Mouse (Mus musculus) cortical plate, adult 2 months (tissue): Measurements from ENCODE around the gene Rora. TPM values are rescaled to one million over a fixed set of nuclear protein-coding genes. Genes with fewer than 3 reads are reported as not detected.

Experiments used
- H3K27ac ChIP-seq: fragments of 200-500 bp; 2 replicates; pipeline ENCODE4 v1.5.1; 2012; ENCODE audit warnings: low read length, control low read depth, inconsistent platforms; ENCODE audit not compliant: insufficient read depth
- H3K4me1 ChIP-seq: fragments of 200-500 bp; 2 replicates; pipeline ENCODE4 v1.6.1; 2011; ENCODE audit warnings: low read length; ENCODE audit not compliant: control insufficient read depth, insufficient read depth
- H3K4me3 ChIP-seq: fragments of 200-500 bp; 2 replicates; pipeline ENCODE4 v1.5.1; 2011; ENCODE audit warnings: mild to moderate bottlenecking, low read length, control low read depth; ENCODE audit not compliant: insufficient read depth
- CTCF ChIP-seq: fragments of 200-500 bp; IDR thresholded peaks from 2 replicates; pipeline ENCODE4 v1.5.1; 2011; ENCODE audit warnings: mild to moderate bottlenecking, control low read depth, low read length; ENCODE audit not compliant: insufficient read depth; ENCODE audit errors: extremely low read depth
- POLR2A ChIP-seq: fragments of 200-500 bp; IDR thresholded peaks from 2 replicates; pipeline ENCODE4 v1.6.1; 2011; ENCODE audit warnings: mild to moderate bottlenecking, low read length, control low read depth; ENCODE audit not compliant: insufficient read depth; ENCODE audit errors: extremely low read depth
- polyA plus RNA-seq: library from polyadenylated mRNA; depleted of rRNA; stranded (reverse); fragments of >200 nt; gene quantifications from 2 replicates; pipeline ENCODE4 v1.2.3, GENCODE M21; 2012

Rora gene
- polyA plus RNA-seq, 1 experiment, result 23.6 TPM

DNA sequence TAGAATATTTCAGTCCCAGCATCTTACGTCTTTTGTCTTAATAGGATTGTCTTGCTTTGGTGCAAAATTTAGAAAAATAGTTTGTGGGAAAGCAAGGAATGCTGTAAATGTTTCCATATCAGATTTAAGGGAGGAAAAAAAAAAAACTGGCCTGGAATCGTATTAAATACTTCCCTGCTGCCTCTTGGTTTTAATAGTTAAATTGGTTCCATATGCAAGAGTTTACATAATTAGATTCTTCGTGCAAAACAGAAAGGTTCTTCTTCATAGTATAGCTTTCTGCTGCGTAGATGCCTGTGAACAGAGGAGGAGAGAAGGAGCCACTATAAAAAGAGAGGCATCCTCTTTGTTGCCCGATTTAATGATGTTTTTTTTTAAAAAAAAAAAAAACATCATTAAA lies 638.8 kb downstream of the Rora start:
- TF ChIP-seq POLR2A (no peak), CTCF (no peak)
- no peak overlapping the region for H3K27ac ChIP-seq
- no peak overlapping the region for H3K4me3 ChIP-seq
- no peaks in the 10 kb centered on the region for H3K4me1 ChIP-seq

DNA sequence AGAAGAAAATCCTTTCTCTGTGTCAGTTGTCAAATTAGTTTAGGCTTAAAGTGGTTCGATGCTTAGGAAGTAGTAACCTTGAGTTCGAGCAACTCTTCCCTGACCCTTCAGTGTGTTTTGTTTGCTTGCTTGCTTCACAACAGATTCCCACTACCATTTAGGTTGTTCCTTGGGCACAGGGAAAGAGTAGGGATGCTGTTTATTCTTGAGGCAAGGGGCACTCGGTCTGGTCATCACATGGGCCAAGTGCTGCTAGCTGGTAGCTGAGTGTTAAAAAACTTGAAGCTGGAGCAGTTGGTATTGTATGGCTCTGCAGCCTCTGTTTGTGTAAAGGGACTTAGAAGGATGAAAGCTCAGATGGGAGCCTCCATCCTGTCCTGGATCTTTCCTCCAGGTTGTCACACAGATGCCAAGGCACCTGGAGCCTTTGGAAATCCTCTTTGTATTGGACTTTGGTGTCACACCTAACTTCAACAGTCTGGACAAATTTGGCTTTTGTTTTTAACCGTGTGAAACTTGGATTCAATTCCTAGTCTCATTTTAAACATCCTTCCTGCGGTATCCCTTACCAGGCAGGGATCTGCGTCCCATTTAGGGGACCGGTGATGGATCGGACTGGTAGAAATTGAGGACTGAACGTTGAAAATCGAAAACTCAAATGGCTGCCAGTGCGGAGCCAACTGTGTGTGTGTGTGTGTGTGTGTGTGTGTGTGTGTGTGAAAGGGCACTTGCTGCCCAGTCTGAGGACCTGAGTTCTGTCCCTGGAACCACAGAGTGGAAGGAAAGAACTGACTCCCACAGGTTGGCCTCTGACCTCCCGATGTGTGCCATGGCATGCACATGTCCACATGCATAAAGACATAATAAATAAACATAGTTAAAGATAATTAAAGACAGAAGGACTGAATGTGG lies 639.4 kb downstream of the Rora start:
- Histone ChIP-seq H3K27ac (no peak overlapping the region), H3K4me3 (no peak overlapping the region), H3K4me1 (no peaks in the 10 kb centered on the region)
- no peak for TF ChIP-seq CTCF
- TF ChIP-seq POLR2A, result no peak

DNA sequence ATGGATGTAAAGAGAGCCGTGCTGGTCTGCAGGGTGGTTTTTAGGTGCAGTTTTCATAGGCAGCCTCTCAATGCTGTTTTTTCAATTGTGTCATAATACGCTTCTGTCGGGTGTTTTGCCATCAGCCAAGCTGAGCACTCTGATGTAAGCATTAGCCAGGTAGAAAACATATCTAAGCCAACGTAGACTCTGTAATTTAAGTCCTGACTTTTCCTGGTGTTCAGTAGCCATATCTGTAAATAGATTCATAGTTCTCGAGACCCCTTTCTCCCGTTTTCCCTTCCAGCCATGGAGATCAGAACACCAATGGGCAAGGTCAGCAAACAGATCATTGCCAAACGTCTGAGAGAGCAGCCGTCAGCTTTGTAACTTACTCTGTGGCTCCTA lies 640.1 kb downstream of the Rora start:
- no peaks in the 10 kb centered on the region for H3K4me1 ChIP-seq

DNA sequence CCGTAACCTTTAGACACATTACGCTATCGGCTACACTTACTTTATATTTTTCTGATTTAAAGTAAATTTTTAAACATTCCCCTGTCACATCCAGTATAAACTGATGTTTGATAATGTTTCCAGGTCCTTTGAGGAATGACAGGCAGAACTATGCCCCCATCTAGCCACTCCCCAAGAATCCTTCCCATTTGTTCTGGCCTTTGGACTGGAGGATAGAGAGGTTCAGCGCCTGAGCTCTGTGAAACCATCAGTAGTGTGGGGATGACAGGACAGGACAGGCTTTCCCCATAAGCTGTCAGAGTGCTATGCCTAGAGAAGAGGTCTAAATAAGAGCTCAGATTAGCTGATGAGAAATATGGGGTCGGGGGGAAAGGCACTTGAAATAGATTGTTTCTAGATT lies 640.8 kb downstream of the Rora start:
- no peak for TF ChIP-seq CTCF
- TF ChIP-seq POLR2A, result no peak
- H3K4me3 ChIP-seq, result no peak overlapping the region
- no peak overlapping the region for H3K27ac ChIP-seq
- H3K4me1 ChIP-seq, result no peaks in the 10 kb centered on the region

More for the DNA sequence above, 640.1 kb downstream of the Rora start:
- Histone ChIP-seq H3K27ac (no peak overlapping the region), H3K4me3 (no peak overlapping the region)
- no peak for TF ChIP-seq CTCF
- TF ChIP-seq POLR2A, result no peak

DNA sequence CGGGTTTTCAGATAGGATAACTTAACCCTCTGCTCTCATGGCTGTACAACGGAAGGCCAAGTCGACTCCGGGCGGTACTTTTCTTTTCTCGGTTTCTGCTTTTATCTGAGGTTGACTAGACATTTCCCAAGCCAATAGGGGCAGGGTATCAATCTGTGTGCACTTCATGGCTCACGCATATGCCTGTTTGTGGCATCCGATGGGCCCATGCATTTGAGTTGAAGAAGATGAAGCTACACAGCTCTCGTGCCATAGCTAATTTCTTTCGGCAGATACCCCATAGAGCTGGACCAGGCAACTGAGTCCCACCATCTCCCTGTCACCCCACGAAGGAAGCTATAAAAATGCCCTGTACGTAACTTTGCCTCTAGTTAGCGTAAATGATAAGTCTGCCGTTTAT lies 641.3 kb downstream of the Rora start:
- no peak overlapping the region for H3K4me3 ChIP-seq
- no peaks in the 10 kb centered on the region for H3K4me1 ChIP-seq
- H3K27ac ChIP-seq, result no peak overlapping the region
- TF ChIP-seq POLR2A (no peak), CTCF (no peak)

DNA sequence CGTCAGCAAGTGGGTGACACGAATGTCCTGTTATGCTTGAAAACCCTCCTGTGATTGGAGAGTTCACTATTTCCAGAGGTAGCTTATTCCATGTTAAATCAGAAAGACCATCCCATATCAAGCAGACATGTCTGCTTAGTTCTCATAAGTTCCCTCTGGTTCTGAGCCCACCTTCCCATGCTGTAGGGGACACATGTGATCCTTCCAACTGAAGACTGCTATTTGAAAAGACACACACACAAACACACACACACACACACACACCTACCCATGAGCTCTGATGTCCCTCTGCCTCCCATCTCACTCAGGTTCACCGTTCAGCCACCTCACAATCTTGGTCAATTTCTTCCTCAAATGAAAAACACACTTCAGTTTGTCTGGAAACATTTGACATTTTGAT lies 642.2 kb downstream of the Rora start:
- H3K4me1 ChIP-seq, result no peaks in the 10 kb centered on the region
- H3K4me3 ChIP-seq, result no peak overlapping the region
- TF ChIP-seq POLR2A, result no peak
- TF ChIP-seq CTCF, result no peak
- H3K27ac ChIP-seq, result no peak overlapping the region

DNA sequence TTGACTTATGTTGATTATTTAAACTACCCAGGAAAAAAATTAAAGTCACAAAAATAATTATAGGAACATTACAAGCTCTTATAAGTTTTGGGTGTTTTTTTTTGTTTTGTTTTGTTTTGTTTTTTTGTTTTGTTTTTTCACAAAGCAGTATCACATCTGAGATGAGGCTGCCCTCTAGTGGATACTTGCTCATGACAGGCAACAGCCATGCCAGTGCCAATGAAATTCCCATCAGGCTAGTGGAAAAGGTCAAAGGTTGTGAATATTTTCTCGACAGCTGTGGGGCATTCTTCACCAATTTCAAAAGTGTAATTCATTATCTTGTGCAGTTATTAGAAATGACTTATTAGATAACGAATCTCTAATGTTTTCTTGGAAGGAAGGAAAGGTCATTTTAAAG lies 642.8 kb downstream of the Rora start:
- TF ChIP-seq CTCF (peak; percentile 68), POLR2A (no peak)
- H3K4me1 ChIP-seq, result no peaks in the 10 kb centered on the region
- no peak overlapping the region for H3K27ac ChIP-seq

DNA sequence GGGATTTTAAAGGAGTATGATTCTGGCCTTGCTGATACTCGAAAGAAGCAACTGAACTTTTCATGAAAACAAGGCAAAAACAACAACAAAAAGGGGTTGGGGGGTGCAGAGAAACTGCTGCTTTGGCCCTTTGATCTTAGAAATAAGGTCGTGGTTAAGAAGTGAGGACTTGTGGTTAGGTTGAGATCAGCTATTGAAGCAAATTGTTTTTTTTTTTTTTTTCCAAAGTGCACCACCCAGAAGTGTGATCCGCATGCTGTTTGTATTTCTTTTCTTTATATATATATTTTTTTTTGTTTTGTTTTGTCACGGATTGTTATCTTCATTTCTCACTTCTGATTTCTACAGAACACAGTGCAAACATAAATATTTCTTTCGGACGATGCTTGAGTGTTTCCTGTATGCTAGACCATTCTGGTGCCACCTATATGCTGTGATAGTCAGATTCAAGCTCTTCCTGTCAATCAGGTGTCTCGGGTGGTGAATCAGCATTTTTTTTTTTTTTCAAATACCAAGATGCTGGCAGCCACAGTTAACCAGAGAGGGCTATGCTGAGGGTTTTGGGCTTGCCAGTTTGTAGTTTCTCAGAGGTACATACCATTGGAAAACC lies 644.3 kb downstream of the Rora start:
- no peak for TF ChIP-seq CTCF
- TF ChIP-seq POLR2A, result no peak
- H3K27ac ChIP-seq, result no peak overlapping the region
- peaks cover 4% of the 10 kb centered on the region; the same call in 1 of the 2 replicates for H3K4me1 ChIP-seq
- no peak overlapping the region for H3K4me3 ChIP-seq

More for the DNA sequence above, 642.8 kb downstream of the Rora start:
- no peak overlapping the region for H3K4me3 ChIP-seq

DNA sequence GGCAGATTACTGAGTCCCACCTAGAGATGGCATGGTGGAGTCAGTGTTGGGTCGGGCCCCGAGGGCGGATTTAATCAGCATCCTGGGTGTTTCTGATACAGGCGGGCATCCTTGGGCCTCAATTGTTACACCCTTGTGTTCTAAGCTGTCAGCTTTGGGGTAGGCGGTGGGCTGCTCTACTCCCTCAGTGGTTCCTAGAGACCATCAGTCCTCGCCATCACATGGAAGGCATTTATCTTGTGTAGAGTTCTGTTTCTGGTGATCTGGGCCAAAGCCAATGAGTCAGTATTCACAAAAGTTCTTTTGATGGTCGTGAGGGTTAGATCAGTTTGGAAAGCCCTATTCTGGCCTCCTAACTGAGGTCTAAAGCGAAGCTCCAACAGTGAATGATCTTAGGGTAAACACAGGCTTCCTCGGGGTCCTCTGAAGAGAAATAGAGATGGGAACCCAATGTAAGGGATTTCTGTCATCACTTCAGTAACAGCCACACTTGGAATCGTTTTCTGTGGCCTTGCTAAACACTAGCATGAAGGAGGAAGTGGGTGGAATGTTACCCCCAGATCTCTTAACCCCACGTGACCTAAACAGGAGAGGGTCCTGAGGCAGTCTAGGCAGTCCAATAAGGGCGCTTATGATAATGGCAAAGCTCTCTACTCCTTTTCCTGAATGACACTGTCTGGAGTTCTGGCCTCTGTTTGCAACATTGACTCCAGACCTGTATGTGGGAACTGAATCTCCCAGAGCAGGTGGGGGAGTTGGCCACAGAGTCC lies 645.2 kb downstream of the Rora start:
- peaks cover 4% of the 10 kb centered on the region; the same call in 1 of the 2 replicates for H3K4me1 ChIP-seq
- TF ChIP-seq CTCF, result no peak
- no peak for TF ChIP-seq POLR2A
- H3K27ac ChIP-seq, result no peak overlapping the region
- no peak overlapping the region for H3K4me3 ChIP-seq
